Mouse (Mus musculus): ENCODE data around the gene Zfp362. TPM values are rescaled to one million over a fixed set of nuclear protein-coding genes. Genes with fewer than 3 reads are reported as not detected.

The Zfp362 gene
- polyA plus RNA-seq, 2 experiments = 6.2 to 7.6 TPM

GRCm38 (mm10) chr4:128848961-128849360, 43.1 kb upstream of the Zfp362 start:
- no peak for ATAC-seq (ENCODE audit: insufficient read depth)
- H3K4me1 ChIP-seq (replicated peaks; ENCODE audit: control insufficient read depth in 2 of 2, insufficient read depth in 2 of 2, low read length in 1 of 2) = peaks cover 3 to 13% of the 10 kb centered on the region in 2 experiments; a peak in 3 of 4 replicates
- 64% methylated on average over 3 of the region's 3 CpGs for WGBS (ENCODE audit: insufficient replicate concordance)

GRCm38 (mm10) chr4:128845367-128845973, 39.6 kb upstream of the Zfp362 start:
- Histone ChIP-seq H3K27ac (no peak overlapping the region), H3K27me3 (ENCODE audit: control insufficient read depth, insufficient read depth, low read length) (no peaks in the 10 kb centered on the region), H3K9ac (replicated peaks) (no peak overlapping the region), H3K9me3 (ENCODE audit: control insufficient read depth, low read length) (no peaks in the 10 kb centered on the region), H3K4me1 (replicated peaks; ENCODE audit: control insufficient read depth in 2 of 2, insufficient read depth in 2 of 2, low read length in 1 of 2) (peaks cover 0 to 13% of the 10 kb centered on the region in 2 experiments; a peak in 2 of 4 replicates), H3K36me3 (replicated peaks; ENCODE audit: control insufficient read depth, insufficient read depth, low read depth) (no peaks in the 10 kb centered on the region), H3K4me2 (ENCODE audit: low read depth) (no peak overlapping the region), H3K4me3 (ENCODE audit: insufficient read depth in 1 of 2, low read depth in 2 of 2, low read length in 2 of 2) (no peak overlapping the region)
- TF ChIP-seq CTCF (IDR thresholded peaks at IDR 0.05; ENCODE audit: low read depth) (no peak), EP300 (IDR thresholded peaks at IDR 0.05; ENCODE audit: low read depth) (no peak)
- no peak for ATAC-seq (ENCODE audit: insufficient read depth)
- DNase-seq (ENCODE audit: low read depth in 3 of 3, low spot score in 3 of 3) = no peak
- 66% methylated on average over 12 of the region's 12 CpGs for WGBS (ENCODE audit: insufficient replicate concordance)

More at GRCm38 (mm10) chr4:128848961-128849360, 43.1 kb upstream of the Zfp362 start:
- Histone ChIP-seq H3K36me3 (replicated peaks; ENCODE audit: control insufficient read depth, insufficient read depth, low read depth) (no peaks in the 10 kb centered on the region), H3K9me3 (ENCODE audit: control insufficient read depth, low read length) (no peaks in the 10 kb centered on the region), H3K27me3 (ENCODE audit: control insufficient read depth, insufficient read depth, low read length) (no peaks in the 10 kb centered on the region), H3K4me3 (ENCODE audit: insufficient read depth in 1 of 2, low read depth in 2 of 2, low read length in 2 of 2) (no peak overlapping the region), H3K27ac (no peak overlapping the region), H3K4me2 (ENCODE audit: low read depth) (no peak overlapping the region), H3K9ac (replicated peaks) (no peak overlapping the region)
- no peak for DNase-seq (ENCODE audit: low read depth in 3 of 3, low spot score in 3 of 3)
- TF ChIP-seq EP300 (IDR thresholded peaks at IDR 0.05; ENCODE audit: low read depth) (no peak), CTCF (IDR thresholded peaks at IDR 0.05; ENCODE audit: low read depth) (no peak)

- DNase-seq (ENCODE audit: low read depth in 3 of 3, low spot score in 3 of 3) (no peak), ATAC-seq (ENCODE audit: insufficient read depth) (no peak)
- no peak overlapping the region for H3K4me2 ChIP-seq (ENCODE audit: low read depth)
- no peak overlapping the region for H3K9ac ChIP-seq (replicated peaks)
- no peak overlapping the region for H3K4me3 ChIP-seq (ENCODE audit: insufficient read depth in 1 of 2, low read depth in 2 of 2, low read length in 2 of 2)
- no peaks in the 10 kb centered on the region for H3K36me3 ChIP-seq (replicated peaks; ENCODE audit: control insufficient read depth, insufficient read depth, low read depth)
- no peak for TF ChIP-seq EP300 (IDR thresholded peaks at IDR 0.05; ENCODE audit: low read depth)
- no peak for TF ChIP-seq CTCF (IDR thresholded peaks at IDR 0.05; ENCODE audit: low read depth)
- H3K27me3 ChIP-seq (ENCODE audit: control insufficient read depth, insufficient read depth, low read length) = no peaks in the 10 kb centered on the region
- peaks cover 0 to 15% of the 10 kb centered on the region in 2 experiments; a peak in 2 of 4 replicates for H3K4me1 ChIP-seq (replicated peaks; ENCODE audit: control insufficient read depth in 2 of 2, insufficient read depth in 2 of 2, low read length in 1 of 2)
- H3K9me3 ChIP-seq (ENCODE audit: control insufficient read depth, low read length) = no peaks in the 10 kb centered on the region
- H3K27ac ChIP-seq = no peak overlapping the region
- WGBS (ENCODE audit: insufficient replicate concordance) = 38% methylated on average over 13 of the region's 13 CpGs
These were observed 38.7 kb upstream of the Zfp362 start for GRCm38 (mm10) chr4:128844566-128844965.

GRCm38 (mm10) chr4:128841259-128841658, 35.4 kb upstream of the Zfp362 start:
- TF ChIP-seq EP300 (IDR thresholded peaks at IDR 0.05; ENCODE audit: low read depth) (no peak), CTCF (IDR thresholded peaks at IDR 0.05; ENCODE audit: low read depth) (no peak)
- no peak for ATAC-seq (ENCODE audit: insufficient read depth)
- Histone ChIP-seq H3K9me3 (ENCODE audit: control insufficient read depth, low read length) (no peaks in the 10 kb centered on the region), H3K36me3 (replicated peaks; ENCODE audit: control insufficient read depth, insufficient read depth, low read depth) (no peaks in the 10 kb centered on the region), H3K27me3 (ENCODE audit: control insufficient read depth, insufficient read depth, low read length) (no peaks in the 10 kb centered on the region), H3K4me1 (replicated peaks; ENCODE audit: control insufficient read depth in 2 of 2, insufficient read depth in 2 of 2, low read length in 1 of 2) (peaks cover 0 to 22% of the 10 kb centered on the region in 2 experiments; a peak in 2 of 4 replicates), H3K9ac (replicated peaks) (no peak overlapping the region), H3K4me2 (ENCODE audit: low read depth) (no peak overlapping the region), H3K27ac (no peak overlapping the region), H3K4me3 (ENCODE audit: insufficient read depth in 1 of 2, low read depth in 2 of 2, low read length in 2 of 2) (no peak overlapping the region)
- WGBS (ENCODE audit: insufficient replicate concordance) = 59% methylated on average over 8 of the region's 8 CpGs
- DNase-seq (ENCODE audit: low read depth in 3 of 3, low spot score in 3 of 3) = no peak

- H3K9ac ChIP-seq (replicated peaks) = no peak overlapping the region
- TF ChIP-seq CTCF (IDR thresholded peaks at IDR 0.05; ENCODE audit: low read depth) (no peak), EP300 (IDR thresholded peaks at IDR 0.05; ENCODE audit: low read depth) (no peak)
- no peak overlapping the region for H3K4me3 ChIP-seq (ENCODE audit: insufficient read depth in 1 of 2, low read depth in 2 of 2, low read length in 2 of 2)
- H3K36me3 ChIP-seq (replicated peaks; ENCODE audit: control insufficient read depth, insufficient read depth, low read depth) = no peaks in the 10 kb centered on the region
- ATAC-seq (ENCODE audit: insufficient read depth) (peak; percentile 57), DNase-seq (ENCODE audit: low read depth in 3 of 3, low spot score in 3 of 3) (no peak)
- H3K27ac ChIP-seq = no peak overlapping the region
- no peaks in the 10 kb centered on the region for H3K27me3 ChIP-seq (ENCODE audit: control insufficient read depth, insufficient read depth, low read length)
- H3K9me3 ChIP-seq (ENCODE audit: control insufficient read depth, low read length) = no peaks in the 10 kb centered on the region
- H3K4me1 ChIP-seq (replicated peaks; ENCODE audit: control insufficient read depth in 2 of 2, insufficient read depth in 2 of 2, low read length in 1 of 2) = peaks cover 0 to 22% of the 10 kb centered on the region in 2 experiments; a peak in 2 of 4 replicates
- H3K4me2 ChIP-seq (ENCODE audit: low read depth) = no peak overlapping the region
- 46% methylated on average over 16 of the region's 16 CpGs for WGBS (ENCODE audit: insufficient replicate concordance)
These were observed 34.2 kb upstream of the Zfp362 start for GRCm38 (mm10) chr4:128839811-128840738.
